Mouse (Mus musculus) liver, embryonic 15.5 days (tissue): ENCODE results near the gene Krtap4-8. TPM values are rescaled to one million over a fixed set of nuclear protein-coding genes. Genes with fewer than 3 reads are reported as not detected.
"Not testable (repeated sequence)": the region's sequence is repeated elsewhere in the genome, so short reads cannot be mapped to it uniquely, and the experiment has no call there.

Source experiments
- ATAC-seq: fragments of 200-750 bp; cut with Nextera tagmentation; 2 replicates; pipeline ENCODE4 v1.8.0; 2017; ENCODE audit warnings: moderate number of reproducible peaks, mild to moderate bottlenecking, moderate library complexity; ENCODE audit not compliant: insufficient read depth
- H3K27ac ChIP-seq: fragments of 300-500 bp; sonication (generic); replicated peaks from 2 replicates; pipeline ENCODE4 v1.5.1; 2015; ENCODE audit warnings: mild to moderate bottlenecking, inconsistent platforms
- H3K27me3 ChIP-seq: fragments of 300-500 bp; sonication (generic); 2 replicates; pipeline ENCODE4 v1.6.1; 2015; ENCODE audit warnings: mild to moderate bottlenecking, inconsistent platforms
- H3K36me3 ChIP-seq: fragments of 300-500 bp; sonication (generic); replicated peaks from 2 replicates; pipeline ENCODE4 v1.6.1; 2015; ENCODE audit warnings: moderate library complexity, mild to moderate bottlenecking, inconsistent platforms
- H3K4me1 ChIP-seq: fragments of 300-500 bp; sonication (generic); replicated peaks from 2 replicates; pipeline ENCODE4 v1.6.1; 2015; ENCODE audit warnings: inconsistent platforms
- H3K4me2 ChIP-seq: fragments of 300-500 bp; sonication (generic); 2 replicates; pipeline ENCODE4 v1.6.1; 2015; ENCODE audit warnings: moderate library complexity, mild to moderate bottlenecking, inconsistent platforms
- H3K4me3 ChIP-seq: fragments of 300-500 bp; sonication (generic); replicated peaks from 2 replicates; pipeline ENCODE4 v1.5.1; 2015; ENCODE audit warnings: mild to moderate bottlenecking, inconsistent platforms
- H3K9ac ChIP-seq: fragments of 300-500 bp; sonication (generic); 2 replicates; pipeline ENCODE4 v1.6.1; 2015; ENCODE audit warnings: moderate library complexity, mild to moderate bottlenecking, inconsistent platforms
- H3K9me3 ChIP-seq: fragments of 300-500 bp; sonication (generic); replicated peaks from 2 replicates; pipeline ENCODE4 v1.6.1; 2016; ENCODE audit warnings: inconsistent platforms
- WGBS: fragments of 180-500 bp; shearing (Covaris S2); methylation state at CpG from one replicate; pipeline ENCODE4 v1.1.7; 2015; ENCODE audit warnings: mixed read lengths; ENCODE audit not compliant: insufficient replicate concordance; 5-methylcytosine and 5-hydroxymethylcytosine counted together
- polyA plus RNA-seq: library from polyadenylated mRNA; unstranded; fragments of >200 nt; fragmentation: Nextera tagmentation; extraction: Ambion mirVana; gene quantifications from 2 replicates; pipeline ENCODE4 v1.2.1, GENCODE M21; 2015

Krtap4-8 gene
- polyA plus RNA-seq: not detected in 2 replicates

DNA sequence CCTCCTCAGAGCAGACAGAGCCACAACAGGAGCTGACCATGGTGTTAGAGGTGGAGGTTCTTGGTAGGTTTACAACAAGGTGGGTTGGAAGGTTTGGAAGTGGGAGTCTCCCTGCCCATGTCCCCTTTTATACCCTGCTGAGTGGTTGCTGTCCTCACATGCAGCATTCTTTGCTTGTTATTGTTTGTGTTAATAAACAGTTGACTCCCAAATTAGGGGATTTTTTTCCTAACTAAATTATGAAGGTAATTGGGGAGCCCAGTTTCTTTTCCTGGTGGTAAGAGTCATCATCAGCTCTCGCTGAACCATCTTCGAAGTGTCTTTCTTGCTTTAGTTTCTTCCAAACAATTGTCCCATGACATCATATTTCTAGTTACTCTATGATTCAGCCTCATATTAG lies at the start of gene Krtap4-8:
TSS of gene Krtap4-8 (minus strand) at position 101 of the 400 bp plus-strand sequence.
- no peak within 1 kb of the TSS for H3K4me2 ChIP-seq
- no peak within 1 kb of the TSS for H3K4me3 ChIP-seq
- H3K9ac ChIP-seq: no peak within 1 kb of the TSS
- H3K27me3 ChIP-seq: no peaks in the 10 kb centered on the region
- H3K27ac ChIP-seq: no peak within 1 kb of the TSS
- H3K36me3 ChIP-seq: no peaks in the 10 kb centered on the region
- 73% methylated on average over 2 of the region's 2 CpGs for WGBS
- ATAC-seq: no peak
- H3K4me1 ChIP-seq: no peaks in the 10 kb centered on the region
- H3K9me3 ChIP-seq: no peaks in the 10 kb centered on the region

DNA sequence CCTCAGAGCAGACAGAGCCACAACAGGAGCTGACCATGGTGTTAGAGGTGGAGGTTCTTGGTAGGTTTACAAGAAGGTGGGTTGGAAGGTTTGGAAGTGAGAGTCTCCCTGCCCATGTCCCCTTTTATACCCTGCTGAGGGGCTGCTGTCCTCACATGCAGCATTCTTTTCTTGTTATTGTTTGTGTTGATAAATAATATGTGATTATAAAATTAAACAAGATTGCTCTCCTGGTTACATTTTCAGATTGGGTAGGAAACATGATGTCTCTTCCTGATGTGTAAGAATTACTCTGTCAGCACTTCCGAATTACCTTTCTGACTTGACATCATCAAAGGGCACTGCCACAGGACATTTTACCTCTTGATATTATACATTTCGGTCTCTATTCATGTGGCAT lies 35.1 kb upstream of the Krtap4-8 start, which contains the start of gene Gm11564:
TSS of gene Gm11564 (minus strand) at position 101 of the 400 bp plus-strand sequence.
- not testable (repeated sequence) for H3K27me3 ChIP-seq, ATAC-seq, H3K9ac ChIP-seq, H3K9me3 ChIP-seq, H3K4me3 ChIP-seq, H3K27ac ChIP-seq, H3K36me3 ChIP-seq, H3K4me2 ChIP-seq, H3K4me1 ChIP-seq
- WGBS: 46% methylated on average over 2 of the region's 2 CpGs

DNA sequence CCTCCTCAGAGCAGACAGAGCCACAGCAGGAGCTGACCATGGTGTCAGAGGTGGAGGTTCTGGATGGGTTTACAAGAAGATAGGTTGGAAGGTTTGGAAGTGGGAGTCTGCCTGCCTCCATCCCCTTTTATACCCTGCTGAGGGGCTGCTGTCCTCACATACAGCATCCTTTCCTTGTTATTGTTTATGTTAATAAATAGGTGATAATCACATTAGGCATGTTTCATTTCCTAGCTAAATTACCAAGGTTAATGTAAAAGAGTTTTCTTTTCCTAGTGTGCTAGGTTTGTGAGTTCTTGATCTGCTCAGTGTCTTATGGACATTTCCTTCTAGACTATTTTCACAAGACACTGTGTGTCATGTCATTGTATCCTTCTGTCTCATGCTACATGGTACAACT lies 29.3 kb upstream of the Krtap4-8 start, which contains the start of gene Krtap4-13:
TSS of gene Krtap4-13 (minus strand) at position 101 of the 400 bp plus-strand sequence.
- H3K9me3 ChIP-seq, H3K9ac ChIP-seq, H3K4me2 ChIP-seq, ATAC-seq, H3K4me1 ChIP-seq, H3K27ac ChIP-seq, H3K27me3 ChIP-seq, H3K4me3 ChIP-seq, H3K36me3 ChIP-seq: not testable (repeated sequence)

DNA sequence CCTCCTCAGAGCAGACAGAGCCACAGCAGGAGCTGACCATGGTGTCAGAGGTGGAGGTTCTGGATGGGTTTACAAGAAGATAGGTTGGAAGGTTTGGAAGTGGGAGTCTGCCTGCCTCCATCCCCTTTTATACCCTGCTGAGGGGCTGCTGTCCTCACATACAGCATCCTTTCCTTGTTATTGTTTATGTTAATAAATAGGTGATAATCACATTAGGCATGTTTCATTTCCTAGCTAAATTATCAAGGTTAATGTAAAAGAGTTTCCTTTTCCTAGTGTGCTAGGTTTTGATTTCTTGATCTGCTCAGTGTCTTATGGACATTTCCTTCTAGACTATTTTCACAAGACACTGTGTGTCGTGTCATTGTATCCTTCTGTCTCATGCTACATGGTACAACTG lies 23.8 kb upstream of the Krtap4-8 start, which contains the start of gene Gm11554:
TSS of gene Gm11554 (minus strand) at position 101 of the 400 bp plus-strand sequence.
- H3K4me1 ChIP-seq, H3K27ac ChIP-seq, H3K36me3 ChIP-seq, H3K4me2 ChIP-seq, H3K27me3 ChIP-seq, H3K9ac ChIP-seq, H3K4me3 ChIP-seq, H3K9me3 ChIP-seq, ATAC-seq: not testable (repeated sequence)
- WGBS: no CpG with 5 or more reads among the region's 1 CpGs

DNA sequence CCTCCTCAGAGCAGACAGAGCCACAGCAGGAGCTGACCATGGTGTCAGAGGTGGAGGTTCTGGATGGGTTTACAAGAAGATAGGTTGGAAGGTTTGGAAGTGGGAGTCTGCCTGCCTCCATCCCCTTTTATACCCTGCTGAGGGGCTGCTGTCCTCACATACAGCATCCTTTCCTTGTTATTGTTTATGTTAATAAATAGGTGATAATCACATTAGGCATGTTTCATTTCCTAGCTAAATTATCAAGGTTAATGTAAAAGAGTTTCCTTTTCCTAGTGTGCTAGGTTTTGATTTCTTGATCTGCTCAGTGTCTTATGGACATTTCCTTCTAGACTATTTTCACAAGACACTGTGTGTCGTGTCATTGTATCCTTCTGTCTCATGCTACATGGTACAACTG lies 18.3 kb upstream of the Krtap4-8 start, which contains the start of gene Gm11569:
TSS of gene Gm11569 (minus strand) at position 101 of the 400 bp plus-strand sequence.
- not testable (repeated sequence) for H3K4me1 ChIP-seq, H3K4me3 ChIP-seq, H3K27ac ChIP-seq, H3K27me3 ChIP-seq, H3K36me3 ChIP-seq, H3K4me2 ChIP-seq, H3K9me3 ChIP-seq, ATAC-seq, H3K9ac ChIP-seq
- no CpG with 5 or more reads among the region's 1 CpGs for WGBS

DNA sequence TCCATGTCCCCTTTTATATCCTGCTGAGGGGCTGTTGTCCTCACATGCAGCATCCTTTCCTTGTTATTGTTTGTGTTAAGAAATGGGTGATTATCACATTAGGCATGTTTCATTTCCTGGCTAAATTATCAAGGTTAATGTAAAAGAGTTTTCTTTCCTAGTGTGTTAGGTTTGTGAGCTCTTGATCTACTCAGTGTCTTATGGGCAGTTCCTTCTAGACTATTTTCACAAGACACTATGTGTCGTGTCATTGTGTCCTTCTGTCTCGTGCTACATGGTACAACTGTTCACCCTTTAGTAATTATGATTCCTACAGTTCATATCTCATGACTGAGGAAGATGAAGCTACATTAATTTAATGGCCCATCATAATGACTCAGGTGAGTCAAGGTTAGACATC lies 12.9 kb upstream of the Krtap4-8 start, which contains the start of gene Gm11596:
TSS of gene Gm11596 (minus strand) at position 101 of the 400 bp plus-strand sequence.
- ATAC-seq: no peak
- Histone ChIP-seq H3K27ac (no peak within 1 kb of the TSS), H3K27me3 (no peaks in the 10 kb centered on the region), H3K4me1 (no peaks in the 10 kb centered on the region), H3K4me3 (no peak within 1 kb of the TSS), H3K9ac (no peak within 1 kb of the TSS), H3K4me2 (no peak within 1 kb of the TSS), H3K9me3 (no peaks in the 10 kb centered on the region), H3K36me3 (no peaks in the 10 kb centered on the region)
- 45% methylated on average over 2 of the region's 2 CpGs for WGBS

DNA sequence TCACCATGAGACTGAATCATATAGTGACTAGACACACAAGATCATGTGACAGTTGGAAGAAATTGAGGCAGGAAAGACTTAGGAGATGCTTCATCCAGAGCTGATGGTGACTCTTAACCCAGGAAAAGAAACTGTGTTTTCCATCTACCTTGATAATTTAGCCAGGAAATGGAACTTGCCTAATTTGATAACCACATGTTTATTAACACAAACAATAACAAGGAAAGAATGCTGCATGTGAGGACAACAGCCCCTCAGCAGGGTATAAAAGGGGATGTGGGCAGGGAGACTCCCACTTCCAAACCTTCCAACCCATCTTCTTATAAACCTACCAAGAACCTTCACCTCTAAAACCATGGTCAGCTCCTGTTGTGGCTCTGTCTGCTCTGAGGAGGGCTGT lies 4.4 kb upstream of the Krtap4-8 start, which contains the start of gene Krtap4-9:
TSS of gene Krtap4-9 (plus strand) at position 301 of the 400 bp plus-strand sequence.
- H3K4me2 ChIP-seq, H3K36me3 ChIP-seq, ATAC-seq, H3K4me1 ChIP-seq, H3K4me3 ChIP-seq, H3K27me3 ChIP-seq, H3K9ac ChIP-seq, H3K9me3 ChIP-seq, H3K27ac ChIP-seq: not testable (repeated sequence)

DNA sequence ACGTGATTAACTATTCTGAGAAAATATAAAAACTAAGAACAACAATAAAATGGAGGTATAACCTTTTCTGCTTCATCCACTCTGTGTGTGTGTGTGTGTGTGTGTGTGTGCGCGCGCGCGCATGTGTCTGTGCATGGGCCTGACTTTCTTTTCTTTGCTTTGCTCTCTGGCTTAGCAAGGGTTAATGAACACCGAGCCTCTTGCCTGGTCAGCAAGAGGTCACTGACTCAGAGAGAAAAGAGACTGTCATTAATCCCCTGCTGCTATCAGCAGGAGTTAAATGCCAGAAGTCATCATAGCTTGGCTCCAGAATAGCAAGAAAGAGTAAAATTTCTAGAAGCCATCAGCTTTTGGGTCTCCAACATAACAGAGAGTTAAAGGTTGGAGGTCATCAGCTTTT lies 2.1 kb downstream of the Krtap4-8 start:
- H3K27me3 ChIP-seq: no peaks in the 10 kb centered on the region
- no peak overlapping the region for H3K27ac ChIP-seq
- H3K36me3 ChIP-seq: no peaks in the 10 kb centered on the region
- no peak overlapping the region for H3K9ac ChIP-seq
- no peak overlapping the region for H3K4me2 ChIP-seq
- H3K4me3 ChIP-seq: no peak overlapping the region
- no peaks in the 10 kb centered on the region for H3K9me3 ChIP-seq
- ATAC-seq: no peak
- H3K4me1 ChIP-seq: no peaks in the 10 kb centered on the region
- WGBS: 67% methylated on average over 7 of the region's 7 CpGs

DNA sequence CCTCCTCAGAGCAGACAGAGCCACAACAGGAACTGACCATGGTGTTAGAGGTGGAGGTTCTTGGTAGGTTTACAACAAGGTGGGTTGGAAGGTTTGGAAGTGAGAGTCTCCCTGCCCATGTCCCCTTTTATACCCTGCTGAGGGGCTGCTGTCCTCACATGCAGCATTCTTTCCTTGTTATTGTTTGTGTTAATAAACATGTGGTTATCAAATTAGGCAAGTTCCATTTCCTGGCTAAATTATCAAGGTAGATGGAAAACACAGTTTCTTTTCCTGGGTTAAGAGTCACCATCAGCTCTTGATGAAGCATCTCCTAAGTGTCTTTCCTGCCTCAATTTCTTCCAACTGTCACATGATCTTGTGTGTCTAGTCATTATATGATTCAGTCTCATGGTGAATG lies 7.7 kb downstream of the Krtap4-8 start, which contains the start of gene Gm11595:
TSS of gene Gm11595 (minus strand) at position 101 of the 400 bp plus-strand sequence.
- not testable (repeated sequence) for H3K27ac ChIP-seq

DNA sequence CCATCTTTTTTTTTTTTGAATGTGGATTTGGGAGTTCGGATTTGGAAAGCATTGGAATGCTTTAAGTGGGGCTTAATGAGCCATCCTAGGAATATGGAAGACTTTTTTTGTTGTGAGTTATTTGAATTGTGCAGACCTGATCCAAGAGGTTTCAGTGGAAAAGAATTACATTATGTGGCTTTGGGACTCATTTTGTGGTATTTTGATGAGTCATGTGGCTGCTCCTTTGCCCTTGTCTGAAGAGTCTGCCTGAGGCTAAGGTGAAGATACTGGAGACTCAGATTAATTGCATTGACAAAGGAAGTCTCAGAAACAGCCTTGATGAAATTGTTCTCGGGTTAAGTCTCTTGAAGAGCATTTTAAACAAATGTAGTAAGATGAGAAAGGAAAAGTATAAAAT lies 12.1 kb downstream of the Krtap4-8 start:
- Histone ChIP-seq H3K27ac (no peak overlapping the region), H3K9ac (no peak overlapping the region), H3K36me3 (no peaks in the 10 kb centered on the region), H3K4me1 (no peaks in the 10 kb centered on the region), H3K4me3 (no peak overlapping the region), H3K9me3 (no peaks in the 10 kb centered on the region), H3K4me2 (no peak overlapping the region), H3K27me3 (no peaks in the 10 kb centered on the region)
- WGBS: 44% methylated on average over 2 of the region's 2 CpGs
- ATAC-seq: no peak

More for the DNA sequence above, 7.7 kb downstream of the Krtap4-8 start, which contains the start of gene Gm11595:
- not testable (repeated sequence) for H3K9ac ChIP-seq, H3K4me3 ChIP-seq, H3K36me3 ChIP-seq, H3K27me3 ChIP-seq, H3K4me1 ChIP-seq, H3K4me2 ChIP-seq, ATAC-seq, H3K9me3 ChIP-seq

DNA sequence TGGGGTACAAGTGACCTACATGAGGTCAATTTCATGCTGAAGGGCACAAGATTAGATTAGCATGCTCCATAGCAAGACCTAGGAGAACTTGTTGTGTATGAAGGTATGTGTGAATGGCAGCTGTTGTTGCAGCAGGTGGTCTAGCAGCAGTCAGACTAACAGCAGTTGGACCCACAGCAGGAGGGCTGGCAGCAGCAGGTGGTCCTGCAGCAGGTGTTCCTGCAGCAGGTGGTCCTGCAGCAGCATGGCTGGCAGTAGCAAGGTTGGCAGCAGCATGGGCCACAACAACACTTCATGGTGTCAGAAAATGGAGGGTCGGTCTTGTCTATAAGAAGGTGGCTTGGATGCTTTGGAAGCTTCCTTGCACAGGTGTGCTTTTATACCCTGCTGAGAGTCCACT lies 21.6 kb downstream of the Krtap4-8 start:
- Histone ChIP-seq H3K27me3 (no peaks in the 10 kb centered on the region), H3K9ac (no peak overlapping the region), H3K4me1 (no peaks in the 10 kb centered on the region), H3K4me2 (no peak overlapping the region), H3K27ac (no peak overlapping the region), H3K36me3 (no peaks in the 10 kb centered on the region), H3K9me3 (no peaks in the 10 kb centered on the region), H3K4me3 (no peak overlapping the region)
- ATAC-seq: no peak
- 60% methylated on average over 1 of the region's 1 CpGs for WGBS

DNA sequence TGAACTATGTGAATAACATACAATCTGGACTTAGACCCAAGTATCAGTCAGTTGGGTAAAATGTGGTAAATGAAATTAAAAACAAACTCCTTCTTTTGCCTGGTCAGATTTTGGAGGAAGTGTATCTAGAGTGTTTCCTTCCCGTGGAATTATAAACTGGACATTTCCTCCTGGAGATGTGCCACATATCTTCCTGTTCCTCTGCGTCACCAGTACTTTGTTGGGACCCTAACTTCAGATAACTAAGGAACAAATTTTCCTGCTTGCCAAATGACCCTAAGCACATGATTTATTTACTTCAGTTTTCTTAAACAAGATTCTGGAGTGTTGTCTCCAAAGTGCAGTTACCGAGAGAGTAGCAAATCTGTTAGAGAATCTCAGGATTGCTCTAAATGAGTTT lies 36.5 kb downstream of the Krtap4-8 start:
- Histone ChIP-seq H3K36me3 (no peaks in the 10 kb centered on the region), H3K4me2 (no peak overlapping the region), H3K27me3 (no peaks in the 10 kb centered on the region), H3K9ac (no peak overlapping the region), H3K4me3 (no peak overlapping the region), H3K27ac (no peak overlapping the region), H3K4me1 (no peaks in the 10 kb centered on the region), H3K9me3 (no peaks in the 10 kb centered on the region)
- 55% methylated on average over 3 of the region's 3 CpGs for WGBS
- ATAC-seq: no peak
